Mouse (Mus musculus): ENCODE results near the gene Bloc1s4.

- TF ChIP-seq POLR2A (IDR thresholded peaks at IDR 0.05; ENCODE audit: borderline replicate concordance, control insufficient read depth, low read depth, low read length) = no peak
- no peak for TF ChIP-seq CTCF (IDR thresholded peaks at IDR 0.05; ENCODE audit: control insufficient read depth, insufficient read depth, low read length)
Measured at GRCm38 (mm10) chr5:36769603-36770002, 21.2 kb upstream of the Bloc1s4 start.

Measured in bone marrow, adult 2 months (tissue).